Mouse (Mus musculus): ENCODE measurements around the gene Mrpl52. TPM values are rescaled to one million over a fixed set of nuclear protein-coding genes. Genes with fewer than 3 reads are reported as not detected.

Mrpl52 gene
- polyA plus RNA-seq, 1 experiment, result 185 TPM

- DNase-seq, result no peak
- peak overlapping the region; percentile 14 for H3K4me3 ChIP-seq (replicated peaks; ENCODE audit: extremely low read depth, low read depth, low read length)
- WGBS, result 84% methylated on average over 25 of the region's 25 CpGs
These were observed 18.2 kb upstream of the Mrpl52 start for GRCm38 (mm10) chr14:54408336-54409056.

GRCm38 (mm10) chr14:54409057-54409645, 17.6 kb upstream of the Mrpl52 start:
- TF ChIP-seq POLR2A (IDR thresholded peaks at IDR 0.05; ENCODE audit: borderline replicate concordance, extremely low read depth, low read depth, low read length) (no peak), CTCF (IDR thresholded peaks at IDR 0.05; ENCODE audit: insufficient read depth, low read length) (no peak)
- H3K4me3 ChIP-seq (replicated peaks; ENCODE audit: extremely low read depth, low read depth, low read length), result peak overlapping the region; percentile 14
- DNase-seq, result no peak
- peaks cover 12% of the 10 kb centered on the region for H3K4me1 ChIP-seq (ENCODE audit: control insufficient read depth, insufficient read depth, low read length)
- WGBS, result 52% methylated on average over 7 of the region's 7 CpGs

More at GRCm38 (mm10) chr14:54408336-54409056, 18.2 kb upstream of the Mrpl52 start:
- H3K4me1 ChIP-seq (ENCODE audit: control insufficient read depth, insufficient read depth, low read length), result peaks cover 7% of the 10 kb centered on the region
- no peak for TF ChIP-seq POLR2A (IDR thresholded peaks at IDR 0.05; ENCODE audit: borderline replicate concordance, extremely low read depth, low read depth, low read length)
- no peak for TF ChIP-seq CTCF (IDR thresholded peaks at IDR 0.05; ENCODE audit: insufficient read depth, low read length)

- TF ChIP-seq CTCF (IDR thresholded peaks at IDR 0.05; ENCODE audit: insufficient read depth, low read length) (no peak), POLR2A (IDR thresholded peaks at IDR 0.05; ENCODE audit: borderline replicate concordance, extremely low read depth, low read depth, low read length) (peak; percentile 67; the same call in 1 of the 2 replicates)
- 28% methylated on average over 17 of the region's 17 CpGs for WGBS
- peaks cover 13% of the 10 kb centered on the region for H3K4me1 ChIP-seq (ENCODE audit: control insufficient read depth, insufficient read depth, low read length)
- H3K4me3 ChIP-seq (replicated peaks; ENCODE audit: extremely low read depth, low read depth, low read length), result peak overlapping the region; percentile 22
- DNase-seq, result peak; percentile 42
These were observed 16.5 kb upstream of the Mrpl52 start for GRCm38 (mm10) chr14:54409980-54410810.

GRCm38 (mm10) chr14:54412000-54412576, 14.6 kb upstream of the Mrpl52 start:
- TF ChIP-seq POLR2A (IDR thresholded peaks at IDR 0.05; ENCODE audit: borderline replicate concordance, extremely low read depth, low read depth, low read length) (no peak), CTCF (IDR thresholded peaks at IDR 0.05; ENCODE audit: insufficient read depth, low read length) (no peak)
- H3K4me3 ChIP-seq (replicated peaks; ENCODE audit: extremely low read depth, low read depth, low read length), result no peak overlapping the region
- WGBS, result 67% methylated on average over 9 of the region's 9 CpGs
- DNase-seq, result no peak
- H3K4me1 ChIP-seq (ENCODE audit: control insufficient read depth, insufficient read depth, low read length), result peaks cover 16% of the 10 kb centered on the region

GRCm38 (mm10) chr14:54412629-54413170, 14.0 kb upstream of the Mrpl52 start:
- peaks cover 14% of the 10 kb centered on the region for H3K4me1 ChIP-seq (ENCODE audit: control insufficient read depth, insufficient read depth, low read length)
- DNase-seq, result peak; percentile 50
- TF ChIP-seq POLR2A (IDR thresholded peaks at IDR 0.05; ENCODE audit: borderline replicate concordance, extremely low read depth, low read depth, low read length), result no peak
- TF ChIP-seq CTCF (IDR thresholded peaks at IDR 0.05; ENCODE audit: insufficient read depth, low read length), result peak; percentile 77
- 44% methylated on average over 2 of the region's 2 CpGs for WGBS
- no peak overlapping the region for H3K4me3 ChIP-seq (replicated peaks; ENCODE audit: extremely low read depth, low read depth, low read length)

- peak; percentile 50 for DNase-seq
- H3K4me3 ChIP-seq (replicated peaks; ENCODE audit: extremely low read depth, low read depth, low read length), result peak overlapping the region; percentile 47
- TF ChIP-seq CTCF (IDR thresholded peaks at IDR 0.05; ENCODE audit: insufficient read depth, low read length) (no peak), POLR2A (IDR thresholded peaks at IDR 0.05; ENCODE audit: borderline replicate concordance, extremely low read depth, low read depth, low read length) (no peak)
- H3K4me1 ChIP-seq (ENCODE audit: control insufficient read depth, insufficient read depth, low read length), result peaks cover 10% of the 10 kb centered on the region
- WGBS, result 22% methylated on average over 18 of the region's 18 CpGs
These were observed 12.6 kb upstream of the Mrpl52 start for GRCm38 (mm10) chr14:54413877-54414700.

- H3K4me3 ChIP-seq (replicated peaks; ENCODE audit: extremely low read depth, low read depth, low read length), result no peak overlapping the region
- TF ChIP-seq POLR2A (IDR thresholded peaks at IDR 0.05; ENCODE audit: borderline replicate concordance, extremely low read depth, low read depth, low read length) (no peak), CTCF (IDR thresholded peaks at IDR 0.05; ENCODE audit: insufficient read depth, low read length) (no peak)
- peaks cover 10% of the 10 kb centered on the region; the same call in 1 of the 2 replicates for H3K4me1 ChIP-seq (ENCODE audit: control insufficient read depth, insufficient read depth, low read length)
- peak; percentile 34 for DNase-seq
- 44% methylated on average over 13 of the region's 13 CpGs for WGBS
These were observed 11.3 kb upstream of the Mrpl52 start for GRCm38 (mm10) chr14:54415241-54416020.
